Mouse (Mus musculus): ENCODE measurements around the gene 1700037H04Rik. TPM values are rescaled to one million over a fixed set of nuclear protein-coding genes. Genes with fewer than 3 reads are reported as not detected.

The 1700037H04Rik gene
- polyA plus RNA-seq, 1 experiment, result 76.4 TPM

- Histone ChIP-seq H3K4me3 (replicated peaks; ENCODE audit: extremely low read depth, low read depth, low read length) (no peak overlapping the region), H3K4me1 (ENCODE audit: control insufficient read depth, insufficient read depth, low read length) (peaks cover 2% of the 10 kb centered on the region; the same call in 1 of the 2 replicates)
- WGBS, result 89% methylated on average over 7 of the region's 7 CpGs
- no peak for TF ChIP-seq POLR2A (IDR thresholded peaks at IDR 0.05; ENCODE audit: borderline replicate concordance, extremely low read depth, low read depth, low read length)
- no peak for TF ChIP-seq CTCF (IDR thresholded peaks at IDR 0.05; ENCODE audit: insufficient read depth, low read length)
- no peak for DNase-seq
These were observed 7.6 kb downstream of the 1700037H04Rik start for GRCm38 (mm10) chr2:131152166-131152730.

DNA sequence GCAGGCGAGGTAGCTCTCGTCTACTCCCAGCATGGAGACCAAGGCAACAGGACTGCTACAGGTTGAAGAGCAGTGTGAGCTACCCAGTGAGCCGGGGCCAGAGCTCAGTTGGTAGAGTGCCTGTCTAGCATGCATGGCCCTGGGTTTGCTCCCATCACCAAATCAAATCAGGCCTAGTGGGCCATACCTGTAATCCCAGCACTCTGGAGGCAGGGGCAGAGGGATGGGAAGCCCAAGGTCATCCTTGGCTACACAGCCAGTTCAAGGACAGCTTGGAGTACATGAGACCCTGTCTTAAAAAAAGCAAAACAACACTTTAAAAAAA is 10.7 kb downstream of the 1700037H04Rik start:
- no peaks in the 10 kb centered on the region for H3K4me1 ChIP-seq (ENCODE audit: control insufficient read depth, insufficient read depth, low read length)
- DNase-seq, result no peak
- H3K4me3 ChIP-seq (replicated peaks; ENCODE audit: extremely low read depth, low read depth, low read length), result no peak overlapping the region
- WGBS, result 96% methylated on average over 3 of the region's 3 CpGs
- TF ChIP-seq POLR2A (IDR thresholded peaks at IDR 0.05; ENCODE audit: borderline replicate concordance, extremely low read depth, low read depth, low read length) (0 out of 2 replicates have a peak, but pooled peaks have one; percentile 12), CTCF (IDR thresholded peaks at IDR 0.05; ENCODE audit: insufficient read depth, low read length) (no peak)

DNA sequence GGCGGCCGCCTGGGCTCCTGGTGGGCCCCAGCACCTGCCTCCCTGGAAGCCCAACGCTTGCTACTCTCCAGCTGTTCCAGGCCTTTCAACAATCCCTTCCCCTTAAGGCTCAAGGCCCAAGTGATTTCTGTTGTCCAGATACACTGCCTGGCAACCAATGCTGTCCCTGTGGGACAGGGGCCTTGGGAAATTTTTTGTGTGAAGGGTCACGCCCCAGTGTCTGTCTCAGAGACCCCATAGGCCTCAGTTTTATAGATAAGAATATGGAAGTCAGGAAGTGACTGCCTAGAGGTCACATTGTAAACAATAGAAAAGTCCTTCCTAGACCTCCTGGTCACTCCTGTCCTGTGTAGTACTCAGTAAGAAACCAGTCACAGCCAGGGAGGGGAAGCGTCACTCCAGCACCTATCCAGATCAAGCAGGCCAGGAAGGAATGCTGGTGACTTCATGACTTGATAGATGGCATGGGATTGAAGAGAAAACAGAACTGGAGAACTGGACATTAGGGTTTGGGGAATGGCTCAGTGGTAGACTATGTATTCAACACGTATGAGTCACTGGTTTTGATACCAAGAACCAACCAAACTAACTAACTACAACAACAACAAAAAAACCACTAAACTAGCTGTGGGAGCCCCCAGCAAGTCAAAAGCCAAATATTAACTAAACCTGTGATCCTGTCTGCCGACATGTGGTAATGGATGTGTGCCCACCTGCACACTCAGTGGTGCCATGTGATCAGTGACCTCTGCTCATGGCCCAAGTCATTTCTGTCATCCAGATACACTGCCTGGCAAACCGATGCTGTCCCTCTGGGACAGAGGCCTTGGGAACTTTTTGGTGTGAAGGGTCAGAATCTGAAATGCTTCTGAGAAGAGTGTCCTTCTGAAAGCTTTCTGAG is 11.3 kb downstream of the 1700037H04Rik start:
- no peak overlapping the region for H3K4me3 ChIP-seq (replicated peaks; ENCODE audit: extremely low read depth, low read depth, low read length)
- WGBS, result 76% methylated on average over 8 of the region's 8 CpGs
- DNase-seq, result no peak

GRCm38 (mm10) chr2:131147043-131147365 is 12.9 kb downstream of the 1700037H04Rik start:
- TF ChIP-seq POLR2A (IDR thresholded peaks at IDR 0.05; ENCODE audit: borderline replicate concordance, extremely low read depth, low read depth, low read length) (peak; percentile 16; the same call in 1 of the 2 replicates), CTCF (IDR thresholded peaks at IDR 0.05; ENCODE audit: insufficient read depth, low read length) (no peak)
- 94% methylated on average over 8 of the region's 8 CpGs for WGBS
- Histone ChIP-seq H3K4me1 (ENCODE audit: control insufficient read depth, insufficient read depth, low read length) (no peaks in the 10 kb centered on the region), H3K4me3 (replicated peaks; ENCODE audit: extremely low read depth, low read depth, low read length) (no peak overlapping the region)
- no peak for DNase-seq

More for the DNA sequence above, 11.3 kb downstream of the 1700037H04Rik start:
- no peaks in the 10 kb centered on the region for H3K4me1 ChIP-seq (ENCODE audit: control insufficient read depth, insufficient read depth, low read length)
- TF ChIP-seq CTCF (IDR thresholded peaks at IDR 0.05; ENCODE audit: insufficient read depth, low read length), result no peak
- no peak for TF ChIP-seq POLR2A (IDR thresholded peaks at IDR 0.05; ENCODE audit: borderline replicate concordance, extremely low read depth, low read depth, low read length)

- H3K4me1 ChIP-seq (ENCODE audit: control insufficient read depth, insufficient read depth, low read length), result no peaks in the 10 kb centered on the region
- DNase-seq, result no peak
- no peak overlapping the region for H3K4me3 ChIP-seq (replicated peaks; ENCODE audit: extremely low read depth, low read depth, low read length)
- TF ChIP-seq POLR2A (IDR thresholded peaks at IDR 0.05; ENCODE audit: borderline replicate concordance, extremely low read depth, low read depth, low read length) (no peak; the same call in 1 of the 2 replicates), CTCF (IDR thresholded peaks at IDR 0.05; ENCODE audit: insufficient read depth, low read length) (no peak)
- WGBS, result 75% methylated on average over 21 of the region's 21 CpGs
These were observed 13.5 kb downstream of the 1700037H04Rik start for GRCm38 (mm10) chr2:131146193-131147042.

- Histone ChIP-seq H3K4me1 (ENCODE audit: control insufficient read depth, insufficient read depth, low read length) (peaks cover 3% of the 10 kb centered on the region; the same call in 1 of the 2 replicates), H3K4me3 (replicated peaks; ENCODE audit: extremely low read depth, low read depth, low read length) (no peak overlapping the region)
- DNase-seq, result no peak
- TF ChIP-seq POLR2A (IDR thresholded peaks at IDR 0.05; ENCODE audit: borderline replicate concordance, extremely low read depth, low read depth, low read length) (no peak), CTCF (IDR thresholded peaks at IDR 0.05; ENCODE audit: insufficient read depth, low read length) (no peak)
- WGBS, result 75% methylated on average over 2 of the region's 2 CpGs
These were observed 14.3 kb downstream of the 1700037H04Rik start for GRCm38 (mm10) chr2:131145536-131145935.

DNA sequence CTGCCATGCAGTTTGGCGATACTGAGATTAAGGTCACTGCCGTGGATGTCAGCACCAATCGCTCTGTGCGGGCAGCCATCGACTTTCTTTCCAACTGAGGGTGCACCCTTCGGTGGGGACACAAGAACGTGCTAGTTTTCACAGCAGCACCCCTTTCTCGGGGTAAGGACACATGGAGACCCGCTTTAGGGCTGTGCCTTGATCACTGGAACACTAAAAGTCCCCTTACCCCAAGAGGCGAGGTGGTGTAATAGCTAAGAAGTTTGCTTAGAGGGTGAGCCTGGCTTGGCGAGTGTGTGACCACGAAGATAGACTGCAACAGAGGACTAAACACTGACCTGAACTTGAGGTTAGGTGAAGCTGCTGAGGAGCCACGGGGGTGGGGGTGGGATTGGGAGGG is 14.8 kb downstream of the 1700037H04Rik start:
- WGBS, result 66% methylated on average over 13 of the region's 13 CpGs
- Histone ChIP-seq H3K4me1 (ENCODE audit: control insufficient read depth, insufficient read depth, low read length) (peaks cover 5% of the 10 kb centered on the region), H3K4me3 (replicated peaks; ENCODE audit: extremely low read depth, low read depth, low read length) (no peak overlapping the region)
- DNase-seq, result no peak
- TF ChIP-seq CTCF (IDR thresholded peaks at IDR 0.05; ENCODE audit: insufficient read depth, low read length) (no peak), POLR2A (IDR thresholded peaks at IDR 0.05; ENCODE audit: borderline replicate concordance, extremely low read depth, low read depth, low read length) (0 out of 2 replicates have a peak, but pooled peaks have one; percentile 4)

DNA sequence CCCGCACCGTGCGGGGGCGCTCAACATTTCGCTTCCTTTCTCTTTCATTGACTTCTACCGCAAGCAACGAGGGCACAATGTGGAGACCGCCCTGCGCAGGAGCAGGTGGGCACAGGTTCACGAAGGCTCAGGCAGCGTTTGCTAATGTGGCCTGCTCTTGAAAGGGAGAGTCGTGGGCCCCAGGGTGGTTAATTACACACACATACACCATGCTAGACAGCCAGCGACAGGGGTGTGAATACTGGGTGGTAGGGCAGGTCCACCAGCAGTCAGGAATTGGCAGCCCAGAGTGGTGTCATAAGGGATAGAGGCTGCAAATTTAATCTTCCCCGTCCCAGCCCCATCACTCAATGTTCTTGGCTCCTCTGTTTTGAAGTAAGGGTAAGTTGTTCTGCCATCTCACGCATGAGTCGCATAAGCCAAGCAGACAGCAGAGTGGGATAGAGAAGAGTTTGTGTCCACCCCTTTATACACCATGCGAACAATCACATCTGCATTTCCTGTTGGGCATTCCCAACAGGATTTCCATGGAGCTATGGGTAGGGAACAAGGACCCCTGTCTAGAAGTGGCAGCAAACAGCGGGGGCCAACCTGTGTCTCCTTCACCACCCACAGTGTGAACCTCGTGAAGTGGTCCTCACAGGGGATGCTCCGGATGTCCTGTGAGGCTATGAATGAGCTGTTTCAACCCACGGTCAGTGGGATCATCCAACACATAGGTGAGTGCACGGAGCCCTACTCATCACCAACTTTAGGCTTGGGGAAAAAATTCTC is 16.7 kb downstream of the 1700037H04Rik start:
- TF ChIP-seq CTCF (IDR thresholded peaks at IDR 0.05; ENCODE audit: insufficient read depth, low read length), result no peak
- TF ChIP-seq POLR2A (IDR thresholded peaks at IDR 0.05; ENCODE audit: borderline replicate concordance, extremely low read depth, low read depth, low read length), result no peak
- no peak overlapping the region for H3K4me3 ChIP-seq (replicated peaks; ENCODE audit: extremely low read depth, low read depth, low read length)
- no peak for DNase-seq
- peaks cover 8% of the 10 kb centered on the region for H3K4me1 ChIP-seq (ENCODE audit: control insufficient read depth, insufficient read depth, low read length)
- WGBS, result 74% methylated on average over 22 of the region's 22 CpGs

Data from lung, adult 2 months (tissue).